Mouse (Mus musculus): ENCODE results near the gene Fzr1.

The Fzr1 gene

GRCm38 (mm10) chr10:81377793-81378552 is at the start of gene Fzr1:
Gene Fzr1, minus strand, starts transcription at chr10:81378516.
- DNase-seq (ENCODE audit: low spot score) = no peak

- DNase-seq (ENCODE audit: low spot score) = no peak
These were observed 49.6 kb upstream of the Fzr1 start for GRCm38 (mm10) chr10:81427804-81428506.

- DNase-seq (ENCODE audit: low spot score) = no peak
These were observed 49.0 kb upstream of the Fzr1 start for GRCm38 (mm10) chr10:81427327-81427726.

GRCm38 (mm10) chr10:81426897-81427296 is 48.6 kb upstream of the Fzr1 start:
- no peak for DNase-seq (ENCODE audit: low spot score)

GRCm38 (mm10) chr10:81426081-81426671 is 47.9 kb upstream of the Fzr1 start:
- DNase-seq (ENCODE audit: low spot score) = no peak

GRCm38 (mm10) chr10:81425236-81425850 is 47.0 kb upstream of the Fzr1 start:
- DNase-seq (ENCODE audit: low spot score) = no peak

GRCm38 (mm10) chr10:81424246-81425051 is 46.1 kb upstream of the Fzr1 start:
- peak; percentile 28 for DNase-seq (ENCODE audit: low spot score)

GRCm38 (mm10) chr10:81423476-81424245 is 45.3 kb upstream of the Fzr1 start:
- DNase-seq (ENCODE audit: low spot score) = no peak

- DNase-seq (ENCODE audit: low spot score) = no peak
These were observed 44.4 kb upstream of the Fzr1 start for GRCm38 (mm10) chr10:81422661-81423217.

- DNase-seq (ENCODE audit: low spot score) = no peak
These were observed 43.9 kb upstream of the Fzr1 start for GRCm38 (mm10) chr10:81422191-81422590.

GRCm38 (mm10) chr10:81421797-81422100 is 43.4 kb upstream of the Fzr1 start:
- DNase-seq (ENCODE audit: low spot score) = no peak

- no peak for DNase-seq (ENCODE audit: low spot score)
These were observed 42.9 kb upstream of the Fzr1 start for GRCm38 (mm10) chr10:81421041-81421796.

- no peak for DNase-seq (ENCODE audit: low spot score)
These were observed 42.0 kb upstream of the Fzr1 start for GRCm38 (mm10) chr10:81420191-81420767.

GRCm38 (mm10) chr10:81419111-81419928 is 41.0 kb upstream of the Fzr1 start:
- DNase-seq (ENCODE audit: low spot score) = no peak

GRCm38 (mm10) chr10:81418216-81419070 is 40.1 kb upstream of the Fzr1 start:
- no peak for DNase-seq (ENCODE audit: low spot score)

GRCm38 (mm10) chr10:81417227-81418215 is 39.2 kb upstream of the Fzr1 start:
- DNase-seq (ENCODE audit: low spot score) = no peak

Measured in embryo, embryonic 10.5 days (tissue).